Mouse (Mus musculus) right cerebral cortex, postnatal 10 days (tissue): ENCODE results near the gene Sfn.
A peak's percentile ranks its signal among the peaks of the same experiment; 100 is the strongest.
"Not testable (repeated sequence)": the region's sequence is repeated elsewhere in the genome, so short reads cannot be mapped to it uniquely, and the experiment has no call there.

ENCODE experiments used
- DNase-seq, 2 experiments: peaks; one replicate each; pipeline ENCODE4 v3.0.0; 2021; ENCODE audit warnings: low spot score in 2 of 2

Gene Sfn

DNA sequence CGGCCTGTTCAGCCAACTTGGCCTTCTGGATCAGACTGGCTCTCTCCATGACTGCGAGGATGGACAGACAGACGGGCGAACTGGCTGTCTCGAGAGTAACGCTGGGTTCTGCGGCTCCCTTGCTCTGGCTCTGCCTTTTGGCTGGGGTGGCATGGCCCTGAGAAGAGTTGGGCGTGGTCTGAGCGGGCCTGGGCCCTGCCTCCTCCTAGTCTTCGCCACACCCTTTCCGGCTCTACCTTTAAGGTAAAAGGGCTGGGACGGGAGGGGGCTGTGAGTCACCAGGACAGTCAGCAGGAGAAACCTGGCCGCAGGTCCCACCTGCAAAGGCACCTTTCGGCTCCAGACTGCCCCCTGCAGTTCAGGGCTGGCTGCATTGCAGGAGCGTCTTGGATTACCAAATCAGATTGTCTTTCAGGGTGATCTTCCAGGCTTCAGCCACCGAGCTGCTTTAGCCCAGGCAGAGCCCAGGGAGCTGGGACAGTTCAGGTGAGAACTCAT is at the start of gene Sfn:
Gene Sfn, minus strand, starts transcription at position 448 of the 498 bp plus-strand sequence.
- no peak for DNase-seq

DNA sequence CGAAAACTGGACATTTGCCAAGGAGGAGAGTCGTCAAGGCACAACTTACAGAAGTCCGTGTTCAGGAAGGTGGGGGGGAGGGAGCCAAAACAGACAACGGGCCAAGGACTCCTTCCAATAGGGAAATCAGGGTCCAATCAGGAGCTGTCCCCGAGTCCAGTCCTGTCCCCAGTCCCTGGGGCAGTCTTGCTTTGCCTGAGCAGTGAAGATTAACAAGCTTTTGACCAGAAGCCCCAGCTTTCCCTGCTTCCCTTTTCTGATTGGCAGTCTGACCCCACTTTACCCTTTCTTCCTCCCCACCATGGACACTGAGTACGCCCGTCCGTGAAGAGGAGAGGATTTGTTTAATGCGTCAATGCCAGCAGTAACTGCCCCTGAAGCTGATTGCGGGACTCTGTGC is 49.5 kb upstream of the Sfn start:
- DNase-seq: no peak

DNA sequence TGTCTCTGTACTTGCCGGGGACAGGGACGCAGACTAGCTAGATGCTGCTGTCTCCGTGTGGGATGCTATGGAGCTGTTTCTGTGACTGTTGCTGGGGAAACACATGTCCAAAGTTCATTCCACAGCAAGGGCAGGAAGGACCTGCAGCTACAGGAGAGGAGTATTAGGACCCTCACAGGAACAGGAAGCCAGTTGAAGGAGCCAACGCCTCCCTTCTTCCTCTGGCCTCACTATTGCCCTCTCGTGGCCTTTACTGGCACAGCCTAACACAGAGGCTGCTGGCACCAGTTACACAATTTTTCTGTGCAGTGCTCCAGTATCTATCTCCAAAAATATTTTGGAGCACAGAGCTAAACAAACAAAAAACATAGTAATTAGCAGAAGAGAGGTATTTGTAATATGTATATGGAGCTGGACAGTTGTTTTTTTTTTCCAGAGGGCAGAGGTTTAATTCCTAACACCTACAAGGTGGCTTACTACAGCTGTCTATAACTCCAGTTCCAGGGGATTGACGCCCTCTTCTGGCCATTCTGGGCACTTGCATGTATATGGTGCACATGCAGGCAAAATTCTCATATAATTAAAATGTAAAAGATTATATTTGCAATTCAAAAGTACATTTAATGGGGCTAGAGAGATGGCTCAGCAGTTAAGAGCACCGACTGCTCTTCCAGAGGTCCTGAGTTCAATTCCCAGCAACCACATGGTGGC is 48.2 kb upstream of the Sfn start, which contains the start of gene Zdhhc18:
Gene Zdhhc18, minus strand, starts transcription at position 166 of the 711 bp plus-strand sequence.
- DNase-seq: peak; percentile 83 to 87

- not testable (repeated sequence) for DNase-seq
These were observed 47.5 kb upstream of the Sfn start for GRCm38 (mm10) chr4:133649464-133649863.

GRCm38 (mm10) chr4:133645680-133646079 is 43.7 kb upstream of the Sfn start:
- no peak for DNase-seq

DNA sequence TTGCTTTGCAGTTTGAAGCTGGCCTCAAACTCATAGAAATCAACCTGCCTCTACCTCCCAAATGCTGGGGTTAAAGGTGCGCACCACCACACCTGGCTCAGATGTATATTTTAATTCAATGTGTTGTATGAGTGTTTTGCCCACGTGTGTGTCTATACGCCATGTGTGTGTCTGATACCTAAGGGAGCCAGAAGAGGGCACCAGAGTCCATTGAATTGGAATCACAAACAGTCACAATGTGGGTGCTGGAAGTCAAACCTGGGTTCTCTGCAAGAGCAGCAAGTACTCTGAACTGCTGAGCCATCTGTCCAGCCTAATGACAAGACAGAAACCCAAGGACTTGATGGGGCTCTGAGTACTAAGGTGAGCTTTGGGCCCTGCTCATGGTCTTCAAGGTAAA is 43.2 kb upstream of the Sfn start:
- no peak for DNase-seq

GRCm38 (mm10) chr4:133634043-133634410 is 32.1 kb upstream of the Sfn start:
- DNase-seq: no peak

DNA sequence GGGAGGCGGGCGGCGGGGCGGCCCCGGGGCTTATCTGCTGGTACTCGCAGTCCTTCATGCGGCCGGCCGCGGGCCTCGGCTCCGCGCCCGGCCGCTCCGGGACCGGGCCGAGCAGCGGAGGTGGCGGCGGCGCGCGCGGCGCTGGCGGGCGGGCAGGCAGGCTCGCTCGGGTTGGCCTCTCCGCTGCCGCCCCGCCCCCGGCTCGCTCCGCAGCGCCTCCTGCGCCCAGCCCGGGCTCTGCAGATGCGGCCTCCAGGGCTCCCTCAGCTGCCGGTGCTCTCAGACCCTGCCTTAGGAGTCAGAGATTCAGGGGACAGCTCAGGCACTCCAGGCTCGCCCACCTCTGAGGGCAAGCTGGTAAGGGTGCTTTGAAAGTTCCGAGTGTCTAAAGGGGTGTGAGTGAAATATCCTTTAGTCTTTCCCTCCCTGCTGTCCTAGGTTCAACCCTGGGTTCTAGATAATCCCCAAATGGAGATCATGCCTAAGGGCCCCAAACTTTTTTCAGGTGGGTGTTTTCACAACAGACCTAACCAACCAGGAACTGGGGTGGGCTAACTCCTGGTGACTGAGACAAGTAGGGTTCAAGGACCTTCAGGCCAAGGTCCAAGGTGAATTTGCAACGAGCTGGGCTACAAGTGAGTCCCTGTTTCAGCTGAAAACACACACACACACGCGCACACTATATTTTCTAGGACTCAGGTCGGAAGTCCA is 31.5 kb upstream of the Sfn start:
- peak; percentile 88 to 91 for DNase-seq

DNA sequence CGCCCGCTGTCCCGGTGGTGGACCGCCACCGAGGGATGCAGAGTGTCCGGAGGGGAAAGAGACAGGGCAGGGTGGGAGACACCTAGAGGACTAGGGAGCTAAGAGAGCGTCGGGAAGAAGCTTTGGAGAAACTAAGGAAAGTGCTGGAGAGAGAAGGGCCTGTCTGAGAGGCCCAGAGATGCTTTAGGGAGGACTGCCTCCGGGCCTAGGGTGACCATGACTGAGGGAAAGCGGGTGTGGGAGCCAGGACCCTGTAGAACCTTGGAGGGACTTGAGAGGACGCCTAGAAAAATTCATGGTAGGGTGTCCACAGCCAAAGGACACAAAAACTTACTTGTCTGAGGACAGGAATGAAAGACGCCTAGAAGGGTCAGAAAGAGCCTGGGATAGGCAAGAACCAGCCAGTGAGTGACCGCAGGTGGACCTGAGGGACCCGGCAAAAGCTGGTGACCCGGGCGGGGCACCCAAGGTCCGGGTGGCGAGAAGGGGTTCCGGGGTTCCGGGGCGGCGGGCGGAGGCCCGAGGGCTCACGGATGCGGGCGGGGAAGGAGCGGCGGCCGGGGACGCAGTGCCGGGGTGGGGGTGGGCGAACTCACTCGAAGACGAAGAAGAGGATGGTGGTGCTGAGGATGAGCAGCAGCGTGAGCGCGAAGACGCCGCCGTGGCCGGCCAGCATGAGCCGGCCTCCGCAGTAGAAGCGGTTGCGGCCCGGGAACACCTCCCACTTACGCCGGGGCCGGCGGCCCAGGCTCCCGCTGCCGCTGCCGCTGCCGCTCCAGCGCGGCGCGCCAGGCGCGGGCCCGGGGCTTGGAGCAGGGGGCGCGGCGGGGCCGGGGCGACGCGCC is 30.7 kb upstream of the Sfn start:
- no peak for DNase-seq

DNA sequence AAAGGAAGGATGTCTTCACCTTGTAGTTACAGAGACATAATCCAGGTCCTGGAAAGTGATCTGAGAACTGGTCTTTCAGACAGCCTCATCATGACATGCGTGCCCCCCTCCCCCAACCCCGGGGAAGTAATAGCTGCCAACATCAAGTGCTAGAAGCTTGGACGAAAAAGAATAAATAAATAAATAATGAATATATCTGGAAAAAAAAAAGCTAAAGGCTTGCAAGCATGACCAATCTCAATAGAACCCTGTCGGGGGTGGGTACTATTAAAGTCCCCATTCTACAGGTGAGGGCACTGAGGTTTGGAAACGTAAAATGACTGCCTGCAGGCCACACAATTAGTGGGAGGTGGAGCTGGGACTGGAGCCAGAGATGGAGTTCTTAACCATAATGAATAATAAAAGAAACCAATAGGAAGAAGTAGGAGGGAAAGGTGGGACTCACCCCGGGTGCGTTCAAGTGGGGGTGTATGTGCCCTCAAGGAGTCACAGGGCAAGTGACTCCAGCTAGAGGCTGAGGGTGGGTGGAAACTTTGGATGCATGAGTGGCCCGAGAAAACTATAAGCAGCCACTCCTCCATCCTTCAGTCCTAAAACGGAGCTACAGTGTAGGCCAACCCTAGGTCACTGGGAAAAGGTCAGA is 29.9 kb upstream of the Sfn start:
- no peak for DNase-seq

- DNase-seq: no peak
These were observed 29.3 kb upstream of the Sfn start for GRCm38 (mm10) chr4:133631071-133631768.

DNA sequence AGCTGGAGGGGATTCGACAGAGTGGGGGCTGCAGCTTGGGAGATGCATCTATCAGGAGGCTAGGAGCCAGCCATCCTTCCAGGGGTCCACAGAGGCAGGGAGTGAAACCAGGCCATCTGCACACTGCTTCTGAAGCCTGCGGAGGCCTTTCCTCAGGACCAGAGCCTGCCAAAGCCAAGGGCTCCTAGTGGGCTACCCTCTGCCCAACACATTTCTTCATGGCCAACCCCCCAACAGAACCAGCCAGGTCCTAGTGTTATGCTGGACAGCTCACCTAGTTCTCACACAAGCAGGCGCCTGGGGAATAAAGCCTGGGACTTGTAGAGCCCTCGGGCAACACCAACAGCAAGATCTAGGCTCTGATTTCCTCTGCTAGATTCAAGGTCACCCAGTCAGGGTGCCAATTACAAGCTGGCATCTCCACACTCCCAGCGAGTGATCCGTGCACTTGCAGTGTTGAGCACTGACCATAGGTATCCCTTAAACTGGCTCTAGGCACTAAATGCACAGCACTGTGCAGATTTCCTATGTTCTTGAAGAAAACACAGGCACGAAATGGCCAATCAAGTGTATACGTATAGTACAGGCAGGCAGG is 28.5 kb upstream of the Sfn start:
- DNase-seq: no peak

DNA sequence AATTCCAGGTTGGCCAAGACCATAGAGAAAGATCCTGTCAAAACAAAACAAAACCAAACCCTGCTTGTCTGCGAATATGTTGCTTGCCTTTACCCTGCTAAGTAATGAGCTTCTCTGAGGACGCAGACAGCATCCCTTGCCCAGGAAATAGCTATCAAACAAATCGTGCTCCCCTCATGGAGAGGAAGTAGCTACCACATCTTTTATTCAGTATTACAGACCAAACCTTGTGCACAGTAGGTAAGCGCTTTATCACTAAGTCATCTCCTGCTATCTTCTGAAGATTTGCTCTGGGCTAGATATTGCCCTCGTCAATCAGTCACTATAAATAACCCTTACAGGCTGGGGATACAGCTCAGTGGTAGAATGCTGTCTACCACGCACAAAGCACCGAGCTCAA is 27.2 kb upstream of the Sfn start:
- DNase-seq: no peak

GRCm38 (mm10) chr4:133628517-133628916 is 26.5 kb upstream of the Sfn start:
- DNase-seq: no peak

DNA sequence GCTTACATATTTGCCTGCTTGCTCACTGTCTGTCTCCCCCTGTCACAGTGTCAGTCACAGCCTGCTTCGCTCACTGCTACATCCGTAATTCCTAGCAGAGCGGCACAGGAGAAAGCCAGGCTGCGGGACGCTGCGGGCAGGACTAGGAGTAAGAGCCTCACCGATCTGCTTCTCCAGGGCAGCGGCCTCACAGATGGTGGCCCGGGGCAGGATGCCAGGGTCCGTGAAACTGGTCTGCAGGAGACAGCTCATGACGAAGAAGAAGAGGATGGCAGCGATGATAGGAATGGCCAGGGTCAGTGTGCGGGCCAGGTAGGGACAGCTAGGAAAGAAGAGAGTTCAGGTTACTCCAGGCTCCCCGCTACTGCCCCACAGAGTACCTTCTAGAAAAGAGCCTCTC is 25.1 kb upstream of the Sfn start:
- no peak for DNase-seq

DNA sequence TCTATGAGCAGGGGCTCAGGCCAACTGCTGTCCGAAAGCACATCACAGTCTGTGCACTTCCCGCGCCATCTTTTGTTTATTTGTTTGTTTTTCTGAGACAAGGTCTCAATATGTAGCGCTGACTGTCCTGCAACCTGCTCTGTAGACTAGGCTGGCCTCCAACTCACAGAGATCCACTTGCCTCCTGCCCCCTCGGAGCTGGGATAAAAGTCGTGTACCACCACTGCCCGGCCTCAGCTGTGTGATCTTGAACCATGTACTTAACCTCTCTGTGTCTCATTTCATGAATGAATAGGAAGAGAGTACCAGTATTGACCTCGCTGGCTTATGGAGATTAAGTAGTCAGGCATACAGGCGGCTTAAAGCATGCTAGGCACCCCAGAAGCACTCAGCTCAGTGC is 24.7 kb upstream of the Sfn start:
- no peak for DNase-seq

- no peak for DNase-seq
These were observed 24.3 kb upstream of the Sfn start for GRCm38 (mm10) chr4:133626221-133626620.

DNA sequence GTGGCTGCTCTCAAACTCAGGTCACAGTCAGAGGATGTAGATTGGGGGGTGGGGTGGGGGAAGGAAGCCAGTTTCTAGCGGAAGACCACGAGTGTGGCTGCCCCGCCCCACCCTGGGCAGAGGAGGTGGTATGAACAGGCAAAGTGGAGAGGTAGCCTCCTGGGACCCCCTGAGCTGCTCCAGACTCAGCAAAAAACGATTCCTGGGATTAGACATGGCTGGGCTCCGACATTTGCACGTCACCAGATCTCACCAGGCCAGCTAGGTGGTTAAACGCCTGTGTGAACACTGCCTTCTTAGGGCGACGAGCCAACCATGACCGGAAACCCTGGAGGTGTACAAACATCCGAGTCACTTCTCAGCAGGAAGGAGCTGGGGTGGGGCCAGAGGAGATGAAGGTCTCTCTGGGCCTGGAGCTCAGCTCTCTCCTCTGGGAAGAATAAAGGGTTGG is 23.7 kb upstream of the Sfn start:
- DNase-seq: no peak

DNA sequence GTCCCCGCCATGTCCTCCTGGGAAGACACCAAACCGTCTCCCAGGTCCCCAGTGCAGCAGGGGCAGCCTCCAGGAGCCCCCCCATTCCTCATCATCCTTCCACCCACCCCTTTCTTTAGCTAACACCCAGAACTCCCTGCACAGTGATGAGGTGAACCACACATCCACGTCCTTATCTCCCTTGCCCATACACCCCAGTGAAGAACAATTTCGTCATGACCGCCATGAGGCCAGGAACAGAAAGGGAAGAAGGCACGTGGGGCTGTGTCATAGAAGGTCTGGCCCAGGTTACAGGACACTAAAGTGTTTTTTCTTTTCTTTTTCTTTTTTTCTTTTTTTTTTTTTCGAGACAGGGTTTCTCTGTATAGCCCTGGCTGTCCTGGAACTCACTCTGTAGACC is 22.9 kb upstream of the Sfn start:
- DNase-seq: no peak

DNA sequence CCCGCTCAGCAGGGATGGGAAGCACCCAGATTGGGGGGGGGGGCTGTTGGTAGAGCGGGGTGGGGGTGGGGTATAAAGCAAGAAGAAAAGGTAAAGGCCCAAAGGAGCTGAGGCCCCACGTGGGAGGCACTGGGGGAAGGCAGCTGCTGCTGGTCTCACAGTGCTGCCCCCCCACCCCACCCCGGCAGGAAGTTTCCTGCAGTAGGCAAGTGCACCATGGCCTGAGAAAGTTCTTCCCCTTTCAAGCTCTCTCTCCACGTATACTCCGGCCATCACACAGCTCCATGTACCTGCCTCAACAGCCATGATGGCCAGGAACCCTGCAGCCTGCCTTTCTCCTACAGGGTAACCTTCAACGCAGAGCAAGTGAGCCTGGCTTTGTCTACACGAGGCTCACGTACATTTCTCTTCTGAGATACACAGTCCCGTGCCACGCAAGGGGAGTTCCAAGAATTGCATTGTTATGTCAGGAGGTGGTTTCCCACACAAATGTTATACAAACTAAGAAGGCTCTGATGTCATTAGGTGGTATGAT is 20.3 kb upstream of the Sfn start:
- no peak for DNase-seq
